Mouse (Mus musculus) kidney, postnatal 14 days (tissue): ENCODE data around the gene Hspa1b.
"Not testable (repeated sequence)": the region's sequence is repeated elsewhere in the genome, so short reads cannot be mapped to it uniquely, and the experiment has no call there.

Experiments
- DNase-seq: peaks from one replicate; pipeline ENCODE4 v3.0.0; 2022; ENCODE audit warnings: mixed read lengths

Gene Hspa1b

GRCm38 (mm10) chr17:34959130-34959778 is at the start of gene Hspa1b:
Gene Hspa1b, minus strand, starts transcription at chr17:34959238.
- peak; percentile 92 for DNase-seq

GRCm38 (mm10) chr17:35007387-35007991 is 48.5 kb upstream of the Hspa1b start:
- no peak for DNase-seq

- not testable (repeated sequence) for DNase-seq
Measured at GRCm38 (mm10) chr17:35005902-35006301, 46.9 kb upstream of the Hspa1b start.

- DNase-seq, result no peak
Measured at GRCm38 (mm10) chr17:35005158-35005557, 46.1 kb upstream of the Hspa1b start.

- DNase-seq, result no peak
Measured at GRCm38 (mm10) chr17:35004075-35004717, 45.2 kb upstream of the Hspa1b start.

GRCm38 (mm10) chr17:35003022-35003838 is 44.2 kb upstream of the Hspa1b start:
- DNase-seq, result no peak

- no peak for DNase-seq
Measured at GRCm38 (mm10) chr17:35002153-35002865, 43.3 kb upstream of the Hspa1b start.

GRCm38 (mm10) chr17:35001452-35002152 is 42.6 kb upstream of the Hspa1b start:
- no peak for DNase-seq

GRCm38 (mm10) chr17:35000717-35001451 is 41.8 kb upstream of the Hspa1b start, which contains the start of gene Vars:
Gene Vars, plus strand, starts transcription at chr17:35000987.
- peak; percentile 93 for DNase-seq

- not testable (repeated sequence) for DNase-seq
Measured at GRCm38 (mm10) chr17:34999871-35000716, 41.1 kb upstream of the Hspa1b start.

- DNase-seq, result no peak
Measured at GRCm38 (mm10) chr17:34998526-34999430, 39.7 kb upstream of the Hspa1b start.

GRCm38 (mm10) chr17:34997142-34997483 is 38.1 kb upstream of the Hspa1b start:
- DNase-seq, result no peak

GRCm38 (mm10) chr17:34996411-34997141 is 37.5 kb upstream of the Hspa1b start:
- no peak for DNase-seq

- not testable (repeated sequence) for DNase-seq
Measured at GRCm38 (mm10) chr17:34995927-34996326, 36.9 kb upstream of the Hspa1b start.

- DNase-seq, result not testable (repeated sequence)
Measured at GRCm38 (mm10) chr17:34995192-34995591, 36.2 kb upstream of the Hspa1b start.

GRCm38 (mm10) chr17:34994751-34995150 is 35.7 kb upstream of the Hspa1b start:
- DNase-seq, result no peak

- DNase-seq, result peak; percentile 44
Measured at GRCm38 (mm10) chr17:34984218-34984617, 25.2 kb upstream of the Hspa1b start.

GRCm38 (mm10) chr17:34982328-34982727 is 23.3 kb upstream of the Hspa1b start:
- DNase-seq, result no peak
